Mouse (Mus musculus): ENCODE results near the gene Ptges3. TPM values are rescaled to one million over a fixed set of nuclear protein-coding genes. Genes with fewer than 3 reads are reported as not detected.

The Ptges3 gene
- polyA plus RNA-seq, 2 experiments from 2014 or later, result 234 to 353 TPM

GRCm38 (mm10) chr10:128092506-128093495 lies 34.0 kb downstream of the Ptges3 start:
- no peak for ATAC-seq

DNA sequence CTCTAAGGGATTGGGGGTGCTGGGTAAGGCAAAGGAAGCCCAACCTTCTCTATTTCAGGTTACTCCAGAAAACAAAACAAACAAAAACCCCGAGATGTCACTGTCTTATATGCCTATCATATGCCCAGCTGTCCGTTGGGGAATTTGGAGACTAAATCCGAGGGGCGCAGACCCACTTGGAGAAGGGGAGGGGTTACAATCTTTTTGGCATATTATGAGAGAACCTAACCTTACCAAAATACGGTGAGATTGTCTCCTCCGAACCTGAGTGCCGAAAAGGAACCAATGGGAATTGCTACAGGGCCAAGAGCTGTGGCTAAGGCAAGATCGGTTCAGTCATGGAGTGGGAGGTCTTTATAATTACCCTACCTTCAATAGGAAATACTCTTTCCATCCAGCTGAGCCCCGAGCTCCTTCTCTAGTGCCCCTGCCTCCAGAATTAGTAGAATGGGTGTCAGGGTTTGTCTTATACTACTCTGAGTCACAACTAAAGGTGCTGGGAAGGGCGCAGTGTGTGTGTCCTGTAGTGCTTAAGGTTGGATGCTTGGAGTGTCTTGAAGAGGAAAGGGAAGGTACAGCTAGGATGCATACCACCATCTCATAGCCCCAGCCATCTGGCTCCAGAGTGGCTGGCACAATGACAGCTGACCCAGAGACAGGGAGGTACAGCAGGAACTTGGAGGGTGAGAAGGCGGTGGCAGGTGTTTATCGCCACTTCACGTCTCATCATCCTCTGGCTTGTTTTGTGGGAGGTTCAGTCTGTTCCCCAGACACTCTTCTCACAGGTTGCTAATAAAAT lies 34.9 kb downstream of the Ptges3 start:
- no peak for ATAC-seq

GRCm38 (mm10) chr10:128094340-128094968 lies 35.7 kb downstream of the Ptges3 start:
- ATAC-seq, result peak; percentile 68

- ATAC-seq, result no peak
Observed at GRCm38 (mm10) chr10:128095003-128095636, 36.4 kb downstream of the Ptges3 start.

DNA sequence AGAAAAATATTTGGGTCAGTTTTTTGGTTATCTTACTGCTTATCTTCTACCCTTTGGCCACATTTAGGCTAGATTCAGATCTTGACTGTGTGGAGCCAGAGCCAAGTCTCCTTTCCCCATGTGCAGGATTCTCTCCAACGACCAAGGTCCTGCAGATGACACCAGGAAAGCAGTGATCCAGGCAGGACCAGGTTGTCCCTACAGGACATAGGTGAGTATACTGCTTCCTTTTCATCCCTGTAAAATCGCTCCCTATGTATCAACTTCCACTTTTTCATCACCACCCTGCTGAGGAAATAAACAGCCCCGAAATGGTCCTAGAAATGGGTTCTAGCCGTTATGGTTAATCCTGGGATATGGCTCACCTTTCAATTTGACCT lies 37.5 kb downstream of the Ptges3 start:
- ATAC-seq, result no peak

DNA sequence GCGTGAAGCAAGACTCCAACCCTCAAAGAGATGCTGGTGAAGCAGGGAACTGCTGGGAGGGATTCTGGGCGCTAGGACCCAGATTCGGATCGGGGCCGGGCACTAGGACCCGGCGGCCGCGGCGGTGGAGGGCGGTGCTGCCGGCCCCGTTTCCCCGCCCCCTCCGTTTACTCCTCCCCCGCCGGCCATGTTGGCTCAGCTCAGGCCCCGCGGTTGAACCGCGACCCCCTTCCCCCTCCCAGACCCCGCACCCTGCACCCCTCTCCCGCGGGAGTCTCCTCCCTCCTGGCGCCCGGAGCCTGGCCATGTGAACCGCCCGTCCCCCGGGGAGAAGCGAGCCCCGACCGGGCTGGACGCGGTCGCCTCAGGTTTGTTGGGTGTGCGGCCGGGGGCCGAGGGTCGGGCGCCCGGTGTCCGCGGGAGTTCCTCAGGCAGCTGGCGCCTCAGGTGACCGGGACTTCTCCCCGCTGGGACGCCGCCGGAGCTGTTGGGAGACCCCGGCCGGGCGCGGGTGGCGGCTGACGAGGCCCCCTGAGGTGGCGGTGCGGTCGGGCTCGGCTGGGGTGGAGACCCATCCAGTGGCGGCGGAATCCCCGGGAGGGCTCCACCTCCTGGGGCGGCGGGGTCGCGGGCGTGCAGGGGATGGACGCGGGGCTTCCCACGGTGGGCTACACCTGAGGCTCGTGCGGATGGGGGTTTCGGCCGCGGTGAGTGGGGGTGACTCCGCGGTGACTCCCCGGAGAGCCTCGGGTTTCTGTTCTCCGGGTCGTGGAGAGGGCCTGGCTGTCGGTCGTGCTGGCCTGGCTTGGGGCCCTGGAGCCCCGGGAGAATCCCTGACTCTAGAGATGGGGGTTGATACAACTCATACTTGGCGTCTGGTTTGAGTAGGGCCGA lies 38.2 kb downstream of the Ptges3 start:
- ATAC-seq, result peak; percentile 42

DNA sequence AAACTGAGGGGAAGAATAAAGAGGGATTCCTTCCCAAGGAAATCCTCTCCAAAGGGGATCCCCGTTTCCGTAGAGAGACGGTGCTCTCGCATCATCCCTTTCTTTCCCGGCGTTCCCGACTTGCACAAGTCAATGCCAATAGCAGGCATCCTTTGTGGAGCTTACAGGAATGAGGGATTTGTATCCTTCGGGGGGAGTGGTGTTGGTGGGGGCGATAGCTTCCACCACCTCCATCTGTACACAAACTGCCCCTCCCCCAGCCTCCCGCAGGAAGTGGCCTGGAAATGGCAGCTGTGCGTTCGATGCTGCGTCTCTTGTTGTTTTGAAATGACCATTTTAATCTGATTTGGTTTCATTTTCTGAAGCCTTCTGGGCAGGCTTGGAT lies 38.8 kb downstream of the Ptges3 start:
- ATAC-seq, result peak; percentile 25

DNA sequence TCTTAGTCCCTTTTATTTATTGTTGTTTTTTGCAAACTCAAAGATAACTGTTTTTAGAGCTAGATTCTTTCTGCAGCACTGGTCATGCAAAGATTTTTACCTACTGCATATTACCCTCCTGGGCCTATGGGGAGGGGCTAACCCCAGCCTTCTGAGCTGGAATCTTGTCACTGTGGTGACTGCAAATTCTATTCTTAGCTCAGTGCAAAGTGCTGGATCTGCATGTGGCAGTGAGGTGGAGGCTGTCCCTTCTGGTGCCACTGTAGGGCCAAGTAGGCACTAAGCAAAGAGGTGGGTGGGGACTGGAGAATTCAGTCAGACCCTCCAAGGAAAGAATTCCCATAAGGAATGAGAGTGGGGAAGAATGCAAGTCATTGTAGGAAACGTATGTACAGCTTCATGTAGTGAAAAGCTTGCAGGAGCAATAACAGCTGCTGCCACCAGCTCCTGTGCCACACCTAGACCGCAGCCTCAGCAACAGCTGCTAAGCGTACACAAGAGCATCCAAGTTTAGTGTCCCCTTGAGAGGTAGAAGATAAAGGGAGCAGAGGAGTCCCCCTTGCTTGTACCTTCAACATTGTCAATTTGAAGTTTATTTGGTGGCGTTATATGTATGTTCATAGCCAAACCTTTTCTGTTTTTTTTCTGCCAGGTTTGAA lies 51.5 kb downstream of the Ptges3 start:
- no peak for ATAC-seq

- no peak for ATAC-seq
Observed at GRCm38 (mm10) chr10:128111227-128111626, 52.5 kb downstream of the Ptges3 start.

DNA sequence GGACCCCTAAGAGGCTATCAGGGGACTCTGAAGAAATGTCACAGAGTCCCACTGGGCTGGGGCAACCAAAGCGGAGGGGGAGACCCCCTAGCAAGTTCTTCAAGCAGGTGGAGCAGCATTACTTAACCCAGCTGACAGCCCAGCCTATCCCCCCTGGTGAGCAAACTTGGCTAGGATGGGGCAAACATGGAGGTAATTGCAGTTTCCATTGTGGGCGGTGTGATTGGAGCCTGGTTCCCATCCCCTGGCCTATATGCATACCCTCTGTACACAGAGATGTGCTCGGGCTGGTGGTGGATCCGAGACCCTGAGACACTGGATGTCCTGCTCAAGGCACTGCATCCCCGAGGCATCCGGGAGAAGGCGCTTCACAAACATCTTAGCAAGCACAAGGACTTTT lies 65.1 kb downstream of the Ptges3 start:
- no peak for ATAC-seq

DNA sequence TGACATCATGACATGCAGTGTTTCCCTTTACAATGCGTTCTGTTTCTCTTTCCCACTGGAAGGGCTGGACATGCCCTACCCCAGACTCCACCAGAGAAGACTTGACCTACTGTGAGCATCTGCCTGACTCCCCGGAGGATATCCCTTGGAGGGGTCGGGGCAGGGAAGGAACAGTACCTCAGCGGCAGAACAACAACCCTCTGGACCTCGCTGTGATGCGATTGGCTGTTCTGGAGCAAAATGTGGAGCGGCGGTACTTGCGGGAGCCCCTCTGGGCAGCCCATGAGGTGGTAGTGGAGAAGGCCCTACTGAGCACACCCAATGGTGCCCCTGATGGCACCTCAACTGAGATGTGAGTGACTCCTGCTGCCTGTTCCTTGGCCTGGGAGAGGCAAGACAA lies 66.1 kb downstream of the Ptges3 start:
- ATAC-seq, result no peak

DNA sequence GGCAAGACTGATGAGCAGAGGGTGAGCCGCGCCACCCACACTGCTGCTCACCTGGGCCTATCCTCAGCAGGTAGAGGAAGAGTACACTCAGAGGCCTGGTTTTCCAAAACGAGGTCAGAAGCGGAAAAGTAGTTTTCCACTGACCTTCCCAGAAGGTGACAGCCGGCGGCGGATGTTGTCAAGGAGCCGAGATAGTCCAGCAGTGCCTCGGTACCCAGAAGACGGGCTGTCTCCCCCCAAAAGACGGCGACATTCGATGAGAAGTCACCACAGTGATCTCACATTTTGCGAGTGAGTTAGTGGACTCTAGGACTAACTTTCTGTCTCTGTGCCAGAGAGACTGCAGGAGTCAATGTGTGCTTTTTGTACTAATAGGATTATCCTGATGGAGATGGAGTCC lies 67.2 kb downstream of the Ptges3 start:
- ATAC-seq, result no peak

Other genes starting within 250 kb of the Ptges3 start
- not detected for gene Rdh19, start 209.0 kb upstream of the Ptges3 start, polyA plus RNA-seq (2017; shearing (Covaris generic))
- gene Rdh16f2, start 192.5 kb upstream of the Ptges3 start, polyA plus RNA-seq (2017; shearing (Covaris generic)), result not detected
- gene Rdh7, start 170.1 kb upstream of the Ptges3 start, polyA plus RNA-seq (2017; shearing (Covaris generic)), result not detected
- gene Sdr9c7, start 160.4 kb upstream of the Ptges3 start, polyA plus RNA-seq (2017; shearing (Covaris generic)), result not detected
- not detected for gene Hsd17b6, start 51.3 kb upstream of the Ptges3 start, polyA plus RNA-seq (2017; shearing (Covaris generic))
- gene Prim1, start 43.8 kb upstream of the Ptges3 start, polyA plus RNA-seq (2017; shearing (Covaris generic)), result 10 to 100 TPM; 18.9 to 20.2 TPM
- 100 to 1,000 TPM; 957 to 1,000 TPM for gene Naca, start 23.4 kb upstream of the Ptges3 start, polyA plus RNA-seq (2017; shearing (Covaris generic))
- gene Atp5b, start 24.3 kb downstream of the Ptges3 start, polyA plus RNA-seq (2017; shearing (Covaris generic)), result 100 to 1,000 TPM; 455 to 512 TPM
- gene Baz2a, start 32.6 kb downstream of the Ptges3 start, polyA plus RNA-seq (2017; shearing (Covaris generic)), result 10 to 100 TPM; 50.9 to 75.4 TPM
- 10 to 100 TPM; 24.9 to 31.7 TPM for gene Rbms2, start 121.3 kb downstream of the Ptges3 start, polyA plus RNA-seq (2017; shearing (Covaris generic))
- under 1 TPM in 1 of 2 experiments, not detected in 1; 0.32 TPM for gene Gls2, start 135.5 kb downstream of the Ptges3 start, polyA plus RNA-seq (2017; shearing (Covaris generic))
- gene Spryd4, start 152.9 kb downstream of the Ptges3 start, polyA plus RNA-seq (2017; shearing (Covaris generic)), result 10 to 100 TPM; 12.2 to 19.6 TPM
- not detected for gene Mip, start 166.9 kb downstream of the Ptges3 start, polyA plus RNA-seq (2017; shearing (Covaris generic))
- gene Timeless, start 173.1 kb downstream of the Ptges3 start, polyA plus RNA-seq (2017; shearing (Covaris generic)), result 10 to 100 TPM; 28.0 to 42.5 TPM
- not detected for gene Apon, start 195.1 kb downstream of the Ptges3 start, polyA plus RNA-seq (2017; shearing (Covaris generic))
- gene Apof, start 209.7 kb downstream of the Ptges3 start, polyA plus RNA-seq (2017; shearing (Covaris generic)), result not detected
- 10 to 100 TPM; 58.1 to 92.7 TPM for gene Stat2, start 211.6 kb downstream of the Ptges3 start, polyA plus RNA-seq (2017; shearing (Covaris generic))
- not detected for gene Il23a, start 239.8 kb downstream of the Ptges3 start, polyA plus RNA-seq (2017; shearing (Covaris generic))
- gene Pan2, start 244.4 kb downstream of the Ptges3 start, polyA plus RNA-seq (2017; shearing (Covaris generic)), result 10 to 100 TPM; 24.4 to 48.3 TPM